Mouse (Mus musculus) ES-E14 (cell line): ENCODE results near the gene Plekhm1. TPM values are rescaled to one million over a fixed set of nuclear protein-coding genes. Genes with fewer than 3 reads are reported as not detected.

Source experiments
- DNase-seq: peaks from one replicate; pipeline ENCODE4 v3.0.0-alpha.2; 2013; ENCODE audit warnings: low read depth, low spot score
- H3K27ac ChIP-seq: 2 replicates; pipeline ENCODE4 v1.5.1; 2012; ENCODE audit warnings: low read depth, mild to moderate bottlenecking, low read length, moderate library complexity, mixed read lengths; ENCODE audit not compliant: poor library complexity, insufficient read depth, severe bottlenecking
- H3K36me3 ChIP-seq: 2 replicates; pipeline ENCODE4 v1.6.1; 2012; ENCODE audit warnings: mild to moderate bottlenecking, low read length, moderate library complexity, mixed read lengths; ENCODE audit not compliant: control insufficient read depth, poor library complexity, insufficient read depth, severe bottlenecking
- H3K4me1 ChIP-seq, 2 experiments: fragments of 150-350 bp in 1 of 2; sonication (generic) in 1 of 2; 2 replicates each; pipeline ENCODE4 v1.6.1; 2012; ENCODE audit warnings: low read length in 2 of 2, mild to moderate bottlenecking in 1 of 2, mixed read lengths in 1 of 2; ENCODE audit not compliant: control insufficient read depth in 2 of 2, insufficient read depth in 2 of 2, poor library complexity in 1 of 2
- H3K4me3 ChIP-seq, 2 experiments: fragments of 150-350 bp in 1 of 2; sonication (generic) in 1 of 2; 2 replicates each; pipeline ENCODE4 v1.5.1; 2012; ENCODE audit warnings: low read length in 2 of 2, low read depth in 1 of 2, mild to moderate bottlenecking in 1 of 2, mixed read lengths in 1 of 2; ENCODE audit not compliant: insufficient read depth in 1 of 2, poor library complexity in 1 of 2, severe bottlenecking in 1 of 2
- H3K9ac ChIP-seq: 2 replicates; pipeline ENCODE4 v1.6.1; 2012; ENCODE audit warnings: low read depth, mild to moderate bottlenecking, low read length, mixed read lengths; ENCODE audit not compliant: poor library complexity, insufficient read depth, severe bottlenecking
- H3K9me3 ChIP-seq: fragments of 150-350 bp; sonication (generic); 2 replicates; pipeline ENCODE4 v1.6.1; 2012; ENCODE audit warnings: low read depth, mild to moderate bottlenecking, low read length; ENCODE audit not compliant: control insufficient read depth, insufficient read depth
- CHD2 ChIP-seq: IDR thresholded peaks from 2 replicates; pipeline ENCODE4 v1.6.1; 2014; ENCODE audit warnings: mild to moderate bottlenecking, low read depth, low read length, inconsistent platforms
- HCFC1 ChIP-seq: IDR thresholded peaks from 2 replicates; pipeline ENCODE4 v1.6.1; 2012; ENCODE audit warnings: low read length, inconsistent platforms, borderline replicate concordance; ENCODE audit not compliant: insufficient read depth
- MAFK ChIP-seq: IDR thresholded peaks from 2 replicates; pipeline ENCODE4 v1.6.1; 2014; ENCODE audit warnings: mild to moderate bottlenecking, low read depth, low read length, inconsistent platforms; ENCODE audit not compliant: insufficient read depth
- ZC3H11A ChIP-seq: IDR thresholded peaks from 2 replicates; pipeline ENCODE4 v1.6.1; 2012; ENCODE audit warnings: low read depth, mild to moderate bottlenecking, inconsistent platforms, low read length, borderline replicate concordance
- ZNF384 ChIP-seq: IDR thresholded peaks from 2 replicates; pipeline ENCODE4 v1.6.1; 2012; ENCODE audit warnings: low read depth, low read length, inconsistent platforms
- in situ Hi-C, 2 experiments: fragments of 600-800 bp; cut with MboI; formaldehyde crosslinking; loops; one replicate each; pipeline ENCODE4 v1.15.1; 2025; ENCODE audit warnings: low sequenced_read_pairs in 2 of 2, inconsistent platforms in 1 of 2; ENCODE audit not compliant: unreplicated experiment in 2 of 2
- total RNA-seq: library from RNA; depleted of rRNA; stranded (reverse); fragments of 300-350 nt; gene quantifications from 2 replicates; pipeline ENCODE4 v1.2.3, GENCODE M21; 2012

Plekhm1 gene
- total RNA-seq, 1 experiment = 11.7 TPM

- H3K9me3 ChIP-seq = no peaks in the 10 kb centered on the region
- no peak overlapping the region for H3K9ac ChIP-seq
- H3K36me3 ChIP-seq = peaks cover 63% of the 10 kb centered on the region
- TF ChIP-seq ZNF384 = no peak
- no peak for TF ChIP-seq ZC3H11A
- no peak for TF ChIP-seq CHD2
- in situ Hi-C loops = no loop called here
- DNase-seq = no peak
- H3K4me3 ChIP-seq = no peak overlapping the region
- H3K4me1 ChIP-seq = peaks cover 0 to 2% of the 10 kb centered on the region in 2 experiments; a peak in 1 of 4 replicates
- no peak overlapping the region for H3K27ac ChIP-seq
Measured at GRCm38 (mm10) chr11:103380460-103380859, 32.0 kb downstream of the Plekhm1 start.

- no peak for DNase-seq
- no peak for TF ChIP-seq MAFK
- TF ChIP-seq HCFC1 = no peak
- TF ChIP-seq ZC3H11A = no peak
- TF ChIP-seq ZNF384 = no peak
- no peak for TF ChIP-seq CHD2
- peaks cover 75% of the 10 kb centered on the region for H3K36me3 ChIP-seq
- H3K27ac ChIP-seq = no peak overlapping the region
- no peaks in the 10 kb centered on the region; a peak in 1 of 4 replicates for H3K4me1 ChIP-seq
- in situ Hi-C loops = no loop called here
- H3K4me3 ChIP-seq = no peak overlapping the region
- no peak overlapping the region for H3K9ac ChIP-seq
- no peaks in the 10 kb centered on the region for H3K9me3 ChIP-seq
Measured at GRCm38 (mm10) chr11:103378341-103378740, 34.1 kb downstream of the Plekhm1 start.

GRCm38 (mm10) chr11:103375772-103376171 is 36.7 kb downstream of the Plekhm1 start:
- TF ChIP-seq HCFC1 (no peak), ZC3H11A (no peak), CHD2 (no peak), ZNF384 (no peak), MAFK (no peak)
- no peak overlapping the region for H3K4me3 ChIP-seq
- peaks cover 78% of the 10 kb centered on the region for H3K36me3 ChIP-seq
- in situ Hi-C loops = no loop called here
- DNase-seq = no peak
- H3K4me1 ChIP-seq = no peaks in the 10 kb centered on the region
- no peak overlapping the region for H3K9ac ChIP-seq
- H3K9me3 ChIP-seq = no peaks in the 10 kb centered on the region
- no peak overlapping the region for H3K27ac ChIP-seq

- no peak overlapping the region for H3K27ac ChIP-seq
- no peak for DNase-seq
- H3K36me3 ChIP-seq = peaks cover 83% of the 10 kb centered on the region
- no peak overlapping the region for H3K9ac ChIP-seq
- H3K4me1 ChIP-seq = no peaks in the 10 kb centered on the region
- TF ChIP-seq ZC3H11A = no peak
- TF ChIP-seq HCFC1 = no peak
- TF ChIP-seq ZNF384 = no peak
- TF ChIP-seq CHD2 = no peak
- no peak for TF ChIP-seq MAFK
- in situ Hi-C loops = no loop called here
- no peak overlapping the region for H3K4me3 ChIP-seq
- H3K9me3 ChIP-seq = no peaks in the 10 kb centered on the region
Measured at GRCm38 (mm10) chr11:103375258-103375657, 37.2 kb downstream of the Plekhm1 start.

GRCm38 (mm10) chr11:103373922-103374321 is 38.6 kb downstream of the Plekhm1 start:
- Histone ChIP-seq H3K4me1 (peaks cover 0 to 4% of the 10 kb centered on the region in 2 experiments; a peak in 1 of 4 replicates), H3K9ac (no peak overlapping the region), H3K4me3 (no peak overlapping the region), H3K36me3 (peaks cover 75% of the 10 kb centered on the region), H3K27ac (no peak overlapping the region), H3K9me3 (no peaks in the 10 kb centered on the region)
- DNase-seq = no peak
- no peak for TF ChIP-seq HCFC1
- no peak for TF ChIP-seq ZNF384
- TF ChIP-seq CHD2 = no peak
- no peak for TF ChIP-seq ZC3H11A
- TF ChIP-seq MAFK = no peak
- in situ Hi-C loops = no loop called here
